Mouse (Mus musculus): Measurements from ENCODE around the gene Gm42791. TPM values are rescaled to one million over a fixed set of nuclear protein-coding genes. Genes with fewer than 3 reads are reported as not detected.

The Gm42791 gene
- polyA plus RNA-seq, 1 experiment from 2014 or later, result 3.6 TPM

- Histone ChIP-seq H3K4me2 (replicated peaks) (peak overlapping the region; percentile 30), H3K9me3 (no peaks in the 10 kb centered on the region), H3K4me3 (no peak overlapping the region), H3K36me3 (no peaks in the 10 kb centered on the region), H3K27me3 (replicated peaks) (no peaks in the 10 kb centered on the region; the same call in 1 of the 2 replicates), H3K9ac (no peak overlapping the region), H3K27ac (no peak overlapping the region), H3K4me1 (peaks cover 3% of the 10 kb centered on the region)
- 76% methylated on average over 16 of the region's 16 CpGs for WGBS
- no peak for ATAC-seq (ENCODE audit: low FRiP score, low read depth)
Observed at GRCm38 (mm10) chr5:149020681-149021062, 25.7 kb upstream of the Gm42791 start.

GRCm38 (mm10) chr5:149020059-149020680, 25.2 kb upstream of the Gm42791 start:
- Histone ChIP-seq H3K4me2 (replicated peaks) (peak overlapping the region; percentile 30), H3K4me1 (peaks cover 6% of the 10 kb centered on the region), H3K9ac (no peak overlapping the region), H3K4me3 (no peak overlapping the region), H3K36me3 (no peaks in the 10 kb centered on the region), H3K9me3 (no peaks in the 10 kb centered on the region), H3K27ac (no peak overlapping the region), H3K27me3 (replicated peaks) (no peaks in the 10 kb centered on the region; the same call in 1 of the 2 replicates)
- ATAC-seq (ENCODE audit: low FRiP score, low read depth), result no peak
- 58% methylated on average over 18 of the region's 18 CpGs for WGBS

GRCm38 (mm10) chr5:149017666-149018415, 22.9 kb upstream of the Gm42791 start:
- peaks cover 7% of the 10 kb centered on the region for H3K4me1 ChIP-seq
- no peaks in the 10 kb centered on the region for H3K9me3 ChIP-seq
- WGBS, result 89% methylated on average over 3 of the region's 3 CpGs
- no peaks in the 10 kb centered on the region for H3K36me3 ChIP-seq
- ATAC-seq (ENCODE audit: low FRiP score, low read depth), result no peak
- no peak overlapping the region for H3K9ac ChIP-seq
- no peak overlapping the region for H3K4me2 ChIP-seq (replicated peaks)
- no peak overlapping the region for H3K4me3 ChIP-seq
- peaks cover 4% of the 10 kb centered on the region; the same call in 1 of the 2 replicates for H3K27me3 ChIP-seq (replicated peaks)
- no peak overlapping the region for H3K27ac ChIP-seq

- no peak overlapping the region for H3K9ac ChIP-seq
- H3K27ac ChIP-seq, result no peak overlapping the region
- no peak overlapping the region for H3K4me3 ChIP-seq
- H3K4me2 ChIP-seq (replicated peaks), result no peak overlapping the region
- no peaks in the 10 kb centered on the region for H3K9me3 ChIP-seq
- H3K36me3 ChIP-seq, result no peaks in the 10 kb centered on the region
- 92% methylated on average over 3 of the region's 3 CpGs for WGBS
- H3K27me3 ChIP-seq (replicated peaks), result peaks cover 4% of the 10 kb centered on the region; the same call in 1 of the 2 replicates
- H3K4me1 ChIP-seq, result peaks cover 7% of the 10 kb centered on the region
- ATAC-seq (ENCODE audit: low FRiP score, low read depth), result no peak
Observed at GRCm38 (mm10) chr5:149017181-149017580, 22.2 kb upstream of the Gm42791 start.

GRCm38 (mm10) chr5:149016261-149016660, 21.3 kb upstream of the Gm42791 start:
- Histone ChIP-seq H3K9ac (no peak overlapping the region), H3K9me3 (no peaks in the 10 kb centered on the region), H3K4me1 (peaks cover 7% of the 10 kb centered on the region), H3K4me2 (replicated peaks) (peak overlapping the region; percentile 93; the same call in 1 of the 2 replicates), H3K36me3 (no peaks in the 10 kb centered on the region), H3K4me3 (no peak overlapping the region), H3K27ac (no peak overlapping the region), H3K27me3 (replicated peaks) (peaks cover 4% of the 10 kb centered on the region; the same call in 1 of the 2 replicates)
- no peak for ATAC-seq (ENCODE audit: low FRiP score, low read depth)
- WGBS, result 79% methylated on average over 5 of the region's 5 CpGs

- no peaks in the 10 kb centered on the region for H3K36me3 ChIP-seq
- peak; percentile 70 for ATAC-seq (ENCODE audit: low FRiP score, low read depth)
Observed at GRCm38 (mm10) chr5:149015335-149016201, 20.6 kb upstream of the Gm42791 start.

GRCm38 (mm10) chr5:149014600-149015268, 19.8 kb upstream of the Gm42791 start:
- no peak; the same call in 1 of the 2 replicates for ATAC-seq (ENCODE audit: low FRiP score, low read depth)
- peak overlapping the region; percentile 56; the same call in 1 of the 2 replicates for H3K9ac ChIP-seq
- no peaks in the 10 kb centered on the region for H3K36me3 ChIP-seq
- no peaks in the 10 kb centered on the region for H3K9me3 ChIP-seq
- peak overlapping the region; percentile 93 for H3K4me2 ChIP-seq (replicated peaks)
- 6% methylated on average over 17 of the region's 17 CpGs for WGBS
- H3K4me3 ChIP-seq, result peak overlapping the region; percentile 45
- H3K4me1 ChIP-seq, result peaks cover 7% of the 10 kb centered on the region
- 0 out of 2 replicates have a peak, but pooled peaks cover 4% of the 10 kb centered on the region for H3K27me3 ChIP-seq (replicated peaks)
- H3K27ac ChIP-seq, result no peak overlapping the region

More at GRCm38 (mm10) chr5:149015335-149016201, 20.6 kb upstream of the Gm42791 start:
- Histone ChIP-seq H3K4me2 (replicated peaks) (peak overlapping the region; percentile 93), H3K9ac (peak overlapping the region; percentile 56), H3K4me3 (peak overlapping the region; percentile 45), H3K4me1 (peaks cover 7% of the 10 kb centered on the region), H3K27me3 (replicated peaks) (peaks cover 4% of the 10 kb centered on the region; the same call in 1 of the 2 replicates), H3K27ac (no peak overlapping the region), H3K9me3 (no peaks in the 10 kb centered on the region)
- WGBS, result 3% methylated on average over 37 of the region's 37 CpGs

GRCm38 (mm10) chr5:149013817-149014508, 19.0 kb upstream of the Gm42791 start:
- 0 out of 2 replicates have a peak, but pooled peaks cover 4% of the 10 kb centered on the region for H3K27me3 ChIP-seq (replicated peaks)
- peaks cover 7% of the 10 kb centered on the region for H3K4me1 ChIP-seq
- no peak for ATAC-seq (ENCODE audit: low FRiP score, low read depth)
- no peaks in the 10 kb centered on the region for H3K9me3 ChIP-seq
- H3K36me3 ChIP-seq, result no peaks in the 10 kb centered on the region
- H3K9ac ChIP-seq, result no peak overlapping the region
- no peak overlapping the region for H3K4me3 ChIP-seq
- WGBS, result 73% methylated on average over 7 of the region's 7 CpGs
- no peak overlapping the region for H3K4me2 ChIP-seq (replicated peaks)
- no peak overlapping the region for H3K27ac ChIP-seq

GRCm38 (mm10) chr5:149009111-149009510, 14.2 kb upstream of the Gm42791 start:
- Histone ChIP-seq H3K9ac (no peak overlapping the region), H3K27me3 (replicated peaks) (no peaks in the 10 kb centered on the region), H3K4me2 (replicated peaks) (no peak overlapping the region), H3K27ac (no peak overlapping the region), H3K4me3 (no peak overlapping the region), H3K36me3 (no peaks in the 10 kb centered on the region), H3K9me3 (no peaks in the 10 kb centered on the region), H3K4me1 (peaks cover 7% of the 10 kb centered on the region; the same call in 1 of the 2 replicates)
- 86% methylated on average over 3 of the region's 3 CpGs for WGBS
- no peak for ATAC-seq (ENCODE audit: low FRiP score, low read depth)

- H3K9ac ChIP-seq, result no peak overlapping the region
- H3K27ac ChIP-seq, result no peak overlapping the region
- H3K36me3 ChIP-seq, result no peaks in the 10 kb centered on the region
- H3K4me1 ChIP-seq, result peaks cover 7% of the 10 kb centered on the region; the same call in 1 of the 2 replicates
- H3K27me3 ChIP-seq (replicated peaks), result no peaks in the 10 kb centered on the region
- no peaks in the 10 kb centered on the region for H3K9me3 ChIP-seq
- ATAC-seq (ENCODE audit: low FRiP score, low read depth), result no peak
- 75% methylated on average over 5 of the region's 5 CpGs for WGBS
- H3K4me3 ChIP-seq, result no peak overlapping the region
- H3K4me2 ChIP-seq (replicated peaks), result peak overlapping the region; percentile 56
Observed at GRCm38 (mm10) chr5:149007295-149007646, 12.3 kb upstream of the Gm42791 start.
